Mouse (Mus musculus) heart, postnatal 0 days (tissue): ENCODE data around the gene Meaf6.

Experiments
- CTCF ChIP-seq: IDR thresholded peaks from 2 replicates; pipeline ENCODE4 v1.5.1; 2016; ENCODE audit warnings: antibody characterized with exemption, control low read depth, low read depth
- EP300 ChIP-seq: IDR thresholded peaks from 2 replicates; pipeline ENCODE4 v1.6.1; 2016; ENCODE audit warnings: antibody characterized with exemption, low read depth

- no peak for TF ChIP-seq CTCF
- no peak for TF ChIP-seq EP300
Observed at GRCm38 (mm10) chr4:125096066-125096465, 11.1 kb downstream of the Meaf6 start.
